ENCODE assay signal across 8 mouse cellular contexts in the genomic region with DNA sequence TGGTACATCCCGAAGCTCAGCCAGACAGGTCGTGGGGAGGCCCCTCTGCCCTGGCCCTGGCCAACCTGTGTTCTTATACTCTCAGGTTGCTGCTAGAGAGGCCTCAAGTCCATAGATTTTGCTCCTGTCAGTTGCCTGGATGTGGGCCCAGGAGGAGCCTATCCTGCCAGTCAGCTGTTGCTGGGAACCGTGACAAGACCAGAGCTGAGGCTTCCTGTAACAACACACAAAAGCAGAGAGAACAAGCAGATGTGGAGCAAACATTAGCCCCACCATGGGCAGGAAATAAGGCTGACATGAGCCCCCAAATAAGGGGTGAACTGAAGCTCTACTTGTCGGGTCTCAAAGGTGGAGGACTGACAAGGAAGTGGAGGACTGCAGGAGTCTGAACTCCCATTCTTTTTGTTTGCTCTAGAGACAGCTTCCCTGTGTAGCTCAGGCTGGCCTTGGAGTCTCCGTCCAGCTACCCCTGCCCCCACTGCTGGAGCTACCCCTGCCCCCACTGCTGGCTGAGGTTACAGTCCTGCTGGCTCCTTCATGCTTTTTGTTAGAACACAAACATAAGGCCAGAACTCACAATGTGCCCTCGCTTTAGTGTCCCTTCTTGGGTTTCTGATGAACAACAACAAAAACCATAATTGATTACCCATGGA. TPM values are rescaled to one million over a fixed set of nuclear protein-coding genes. Genes with fewer than 3 reads are reported as not detected.
DNase-seq lines count a peak whose midpoint lies in the region; ATAC-seq and TF ChIP-seq lines count a peak whose summit lies in the region.
"Had no signal": no experiment of that assay in that cellular context is flagged by ENCODE, and none has a peak within 500 bp of the region (broad histone marks: within the 10 kb centered on the region; RNA-seq: fewer than 3 reads in every experiment).

No protein-coding gene starts in this region.

- peaks cover 20 to 55% of the 10 kb centered on the region in 2 experiments for H3K4me1 ChIP-seq in CH12.LX (ENCODE audit: control insufficient read depth in 1 of 2, insufficient read depth in 2 of 2)
- peaks cover 3% of the 10 kb centered on the region for H3K4me1 ChIP-seq in embryonic facial prominence, embryonic 14.5 days (ENCODE audit: control insufficient read depth, insufficient read depth, low read length)
- H3K4me1 ChIP-seq in intestine, embryonic 16.5 days (ENCODE audit: control insufficient read depth, insufficient read depth, low read length), result peaks cover 5% of the 10 kb centered on the region; the same call in 1 of the 2 replicates
- H3K4me1 ChIP-seq: limb, embryonic 12.5 days had no signal

- DNase-seq in 3134 (ENCODE audit: extremely low read depth, insufficient read length, low spot score), result peak; percentile 20
- DNase-seq in CH12.LX (ENCODE audit: extremely low read depth), result peak; percentile 41
- DNase-seq in embryonic facial prominence, embryonic 14.5 days (ENCODE audit: low spot score), result peak; percentile 56
- peak; percentile 88 for DNase-seq in skeletal muscle tissue, adult 2 months (ENCODE audit: low read depth, low spot score)
- DNase-seq in left cerebral cortex, adult 11 months (ENCODE audit: low spot score), result no peak
- DNase-seq in embryo, embryonic 10.5 days (ENCODE audit: low spot score), result no peak

- no peaks in the 10 kb centered on the region for H3K79me2 ChIP-seq in CH12.LX (replicated peaks; ENCODE audit: control insufficient read depth, extremely low read depth, insufficient read depth, poor library complexity, severe bottlenecking)

- no peaks in the 10 kb centered on the region for H3K27me3 ChIP-seq in CH12.LX (replicated peaks)
- H3K27me3 ChIP-seq in embryonic facial prominence, embryonic 14.5 days (replicated peaks; ENCODE audit: control insufficient read depth, insufficient read depth, low read length), result no peaks in the 10 kb centered on the region
- H3K27me3 ChIP-seq in intestine, embryonic 16.5 days (replicated peaks; ENCODE audit: control insufficient read depth, insufficient read depth, low read length), result no peaks in the 10 kb centered on the region
- H3K27me3 ChIP-seq: limb, embryonic 12.5 days had no signal

- no peak; the same call in 1 of the 2 replicates for ATAC-seq in embryonic facial prominence, embryonic 14.5 days (ENCODE audit: low read depth)
- ATAC-seq in intestine, embryonic 16.5 days, result peak; percentile 66

- H3K9me3 ChIP-seq in CH12.LX (replicated peaks; ENCODE audit: low read length), result no peaks in the 10 kb centered on the region
- H3K9me3 ChIP-seq in embryonic facial prominence, embryonic 14.5 days (ENCODE audit: control insufficient read depth, low read length), result no peaks in the 10 kb centered on the region
- H3K9me3 ChIP-seq in intestine, embryonic 16.5 days (ENCODE audit: control insufficient read depth, low read length), result no peaks in the 10 kb centered on the region
- H3K9me3 ChIP-seq: limb, embryonic 12.5 days had no signal

- dilution Hi-C loops in CH12.LX (cut with MboI; ENCODE audit: extremely low pct_ligation_motif_present, extremely low pct_unique_long_range_greater_than_20kb, low sequenced_read_pairs), result no loop called here

- H3K36me3 ChIP-seq in CH12.LX (replicated peaks in 1 of 2; ENCODE audit: control insufficient read depth in 1 of 2, insufficient read depth in 1 of 2, low read length in 1 of 2), result no peaks in the 10 kb centered on the region
- no peaks in the 10 kb centered on the region for H3K36me3 ChIP-seq in embryonic facial prominence, embryonic 14.5 days (ENCODE audit: control insufficient read depth, insufficient read depth, low read length)
- no peaks in the 10 kb centered on the region for H3K36me3 ChIP-seq in intestine, embryonic 16.5 days (ENCODE audit: control insufficient read depth, insufficient read depth, low read length)
- H3K36me3 ChIP-seq: limb, embryonic 12.5 days had no signal

- no peak overlapping the region for H3K4me3 ChIP-seq in CH12.LX (replicated peaks in 1 of 3; ENCODE audit: low read depth in 2 of 3, low read length in 2 of 3, poor library complexity in 1 of 3)
- no peak overlapping the region for H3K4me3 ChIP-seq in embryonic facial prominence, embryonic 14.5 days (ENCODE audit: low read depth, low read length)
- H3K4me3 ChIP-seq in intestine, embryonic 16.5 days (ENCODE audit: low read length), result no peak overlapping the region
- H3K4me3 ChIP-seq: limb, embryonic 12.5 days had no signal

- TF ChIP-seq RAD21 in CH12.LX (IDR thresholded peaks at IDR 0.05; ENCODE audit: low read depth, low read length), result no peak

- 45% methylated on average over 6 of the region's 6 CpGs for WGBS in embryonic facial prominence, embryonic 14.5 days
- 47% methylated on average over 6 of the region's 6 CpGs for WGBS in intestine, embryonic 16.5 days

- TF ChIP-seq CTCF in CH12.LX (conservative IDR thresholded peaks at IDR 0.05 in 1 of 2, IDR thresholded peaks at IDR 0.05 in 1 of 2; ENCODE audit: low read depth in 2 of 2, low read length in 2 of 2), result no peak

- peak overlapping the region; percentile 77; the same call in 1 of the 2 replicates for H3K4me2 ChIP-seq in CH12.LX (ENCODE audit: insufficient read depth, low read depth, poor library complexity, severe bottlenecking)
- no peak overlapping the region for H3K4me2 ChIP-seq in embryonic facial prominence, embryonic 14.5 days (ENCODE audit: low read depth, low read length)
- no peak overlapping the region for H3K4me2 ChIP-seq in intestine, embryonic 16.5 days (ENCODE audit: low read depth, low read length)
- H3K4me2 ChIP-seq: limb, embryonic 12.5 days had no signal

- H3K9ac ChIP-seq in CH12.LX (ENCODE audit: insufficient read depth, low read depth), result no peak overlapping the region
- no peak overlapping the region for H3K9ac ChIP-seq in embryonic facial prominence, embryonic 14.5 days (ENCODE audit: low read depth, low read length)
- H3K9ac ChIP-seq in intestine, embryonic 16.5 days (ENCODE audit: low read depth, low read length), result no peak overlapping the region
- H3K9ac ChIP-seq: limb, embryonic 12.5 days had no signal

- peak overlapping the region; percentile 65; the same call in 1 of the 2 replicates for H3K27ac ChIP-seq in CH12.LX (ENCODE audit: insufficient read depth, low read depth)
- H3K27ac ChIP-seq in embryonic facial prominence, embryonic 14.5 days (replicated peaks; ENCODE audit: low read depth, low read length), result no peak overlapping the region
- H3K27ac ChIP-seq in intestine, embryonic 16.5 days (ENCODE audit: low read length), result peak overlapping the region; percentile 68
- H3K27ac ChIP-seq: limb, embryonic 12.5 days had no signal

- in situ Hi-C loops in CH12.LX (cut with MboI; ENCODE audit: low pct_ligation_motif_present, low pct_unique_long_range_greater_than_20kb, low sequenced_read_pairs), result no loop called here

- TF ChIP-seq EP300 in CH12.LX (IDR thresholded peaks at IDR 0.05; ENCODE audit: low read length), result no peak

- no peak for TF ChIP-seq POLR2A in CH12.LX (IDR thresholded peaks at IDR 0.05; ENCODE audit: low read depth, low read length)

TF ChIP-seq in CH12.LX, 34 proteins besides CTCF, POLR2A, EP300 and RAD21:
- TF ChIP-seq MXI1 (IDR thresholded peaks at IDR 0.05; ENCODE audit: low read depth, low read length), result no peak
- 0 out of 2 replicates have a peak, but pooled peaks have one; percentile 20 for TF ChIP-seq ELF1 (IDR thresholded peaks at IDR 0.05; ENCODE audit: low read depth, low read length)
- 0 out of 2 replicates have a peak, but pooled peaks have one; percentile 32 for TF ChIP-seq CHD2 (IDR thresholded peaks at IDR 0.05; ENCODE audit: low read length)
TF ChIP-seq in CH12.LX: peak in this region for 2.

RNA-seq across cellular contexts. Expression of a gene that starts 29.7 kb away (rescaled TPM):
- total RNA-seq in CH12.LX (2012; rRNA removed), result not detected in 2 replicates
- not detected in 2 replicates for total RNA-seq in CH12.LX (2014; rRNA removed)
- polyA plus RNA-seq in CH12.LX (2012; ENCODE audit: insufficient read length, low read depth), result not detected in 2 replicates
- 2.0 and 2.3 TPM in 2 replicates for polyA plus RNA-seq in embryonic facial prominence, embryonic 14.5 days (2014; fragmentation: Nextera tagmentation; extraction: Ambion mirVana)
- 1.7 TPM in 2 replicates for polyA plus RNA-seq in intestine, embryonic 16.5 days (2015; fragmentation: Nextera tagmentation; extraction: Ambion mirVana)

RNA-seq across cellular contexts. Expression of a gene that starts 53.2 kb away (rescaled TPM):
- total RNA-seq in CH12.LX (2012; rRNA removed), result 10.1 and 11.5 TPM in 2 replicates
- total RNA-seq in CH12.LX (2014; rRNA removed), result 8.3 and 9.7 TPM in 2 replicates
- polyA plus RNA-seq in CH12.LX (2012; ENCODE audit: insufficient read length, low read depth), result 31.0 and 39.9 TPM in 2 replicates
- polyA plus RNA-seq in embryonic facial prominence, embryonic 14.5 days (2014; fragmentation: Nextera tagmentation; extraction: Ambion mirVana), result 21.3 and 22.4 TPM in 2 replicates
- 9.3 and 11.3 TPM in 2 replicates for polyA plus RNA-seq in intestine, embryonic 16.5 days (2015; fragmentation: Nextera tagmentation; extraction: Ambion mirVana)

Comparison
In these comparisons a context has a peak if more than half of its experiments do, and no peak if none do; other contexts are left out.
1. DNase-seq: peak in 3134 (single experiment), CH12.LX (single experiment), embryonic facial prominence, embryonic 14.5 days (single experiment) and skeletal muscle tissue, adult 2 months (single experiment); none in left cerebral cortex, adult 11 months (single experiment) and embryo, embryonic 10.5 days (single experiment).